32 mouse cellular contexts compared by ENCODE assay signal in genomic region chr15:84598911-84599310, GRCm38 (mm10).
"Had no signal": no experiment of that assay in that cellular context is flagged by ENCODE, and none has a peak within 500 bp of the region (broad histone marks: within the 10 kb centered on the region; RNA-seq: fewer than 3 reads in every experiment).

No protein-coding gene starts in this region.

- ATAC-seq: liver, embryonic 12.5 days; liver, postnatal 0 days; lung, postnatal 0 days; midbrain, embryonic 13.5 days; midbrain, embryonic 15.5 days; midbrain, embryonic 16.5 days had no signal

- H3K27me3 ChIP-seq: limb, embryonic 12.5 days; limb, embryonic 13.5 days; limb, embryonic 15.5 days; liver, embryonic 12.5 days; liver, embryonic 13.5 days; liver, embryonic 15.5 days; lung, embryonic 15.5 days; midbrain, embryonic 13.5 days; midbrain, embryonic 15.5 days had no signal

- H3K4me1 ChIP-seq: lung, embryonic 15.5 days had no signal

- H3K36me3 ChIP-seq: limb, embryonic 10.5 days; limb, embryonic 12.5 days; limb, embryonic 13.5 days; limb, embryonic 15.5 days; liver, embryonic 12.5 days; liver, embryonic 13.5 days; liver, embryonic 15.5 days; lung, embryonic 15.5 days; midbrain, embryonic 10.5 days; midbrain, embryonic 12.5 days; midbrain, embryonic 13.5 days; midbrain, embryonic 15.5 days had no signal

- H3K4me2 ChIP-seq: limb, embryonic 12.5 days; limb, embryonic 13.5 days; limb, embryonic 15.5 days; liver, embryonic 11.5 days; liver, embryonic 12.5 days; liver, embryonic 13.5 days; liver, embryonic 15.5 days; lung, embryonic 14.5 days; lung, embryonic 15.5 days; midbrain, embryonic 11.5 days; midbrain, embryonic 12.5 days; midbrain, embryonic 13.5 days; midbrain, embryonic 15.5 days had no signal

- H3K9ac ChIP-seq: limb, embryonic 12.5 days; limb, embryonic 13.5 days; limb, embryonic 15.5 days; liver, embryonic 12.5 days; liver, embryonic 13.5 days; liver, embryonic 14.5 days; liver, embryonic 15.5 days; liver, postnatal 0 days; lung, embryonic 14.5 days; lung, embryonic 15.5 days; midbrain, embryonic 12.5 days; midbrain, embryonic 13.5 days; midbrain, embryonic 15.5 days had no signal

- H3K4me3 ChIP-seq: left cerebral cortex, adult 2 months; limb, embryonic 10.5 days; limb, embryonic 12.5 days; limb, embryonic 13.5 days; limb, embryonic 15.5 days; liver, embryonic 12.5 days; liver, embryonic 13.5 days; liver, embryonic 15.5 days; lung, embryonic 15.5 days; megakaryocyte, embryonic 14.5 days; midbrain, embryonic 10.5 days; midbrain, embryonic 12.5 days; midbrain, embryonic 13.5 days; midbrain, embryonic 15.5 days; myocyte had no signal

- H3K9me3 ChIP-seq: limb, embryonic 10.5 days; limb, embryonic 12.5 days; limb, embryonic 13.5 days; limb, embryonic 15.5 days; liver, embryonic 12.5 days; liver, embryonic 13.5 days; liver, embryonic 15.5 days; lung, embryonic 15.5 days; megakaryocyte, embryonic 14.5 days; midbrain, embryonic 10.5 days; midbrain, embryonic 12.5 days; midbrain, embryonic 13.5 days; midbrain, embryonic 15.5 days had no signal

- DNase-seq: left cerebral cortex, postnatal 4 days; liver; liver, embryonic 13.5 days; liver, postnatal 0 days; lung, adult 18-20 months; lung, adult 2 months; lung, embryonic 14.5 days; lung, postnatal 10 days; lung, postnatal 14 days; lung, postnatal 36 days; lung, postnatal 4 days; midbrain, embryonic 14.5 days had no signal

- H3K27ac ChIP-seq: left cerebral cortex, adult 2 months; limb, embryonic 10.5 days; limb, embryonic 12.5 days; limb, embryonic 13.5 days; limb, embryonic 15.5 days; liver, embryonic 12.5 days; liver, embryonic 13.5 days; liver, embryonic 14.5 days; liver, embryonic 15.5 days; lung, embryonic 15.5 days; macrophage; midbrain, embryonic 10.5 days; midbrain, embryonic 12.5 days; midbrain, embryonic 13.5 days; midbrain, embryonic 15.5 days had no signal
